Comparison of ENCODE assay signal across 27 mouse cellular contexts in the genomic region with DNA sequence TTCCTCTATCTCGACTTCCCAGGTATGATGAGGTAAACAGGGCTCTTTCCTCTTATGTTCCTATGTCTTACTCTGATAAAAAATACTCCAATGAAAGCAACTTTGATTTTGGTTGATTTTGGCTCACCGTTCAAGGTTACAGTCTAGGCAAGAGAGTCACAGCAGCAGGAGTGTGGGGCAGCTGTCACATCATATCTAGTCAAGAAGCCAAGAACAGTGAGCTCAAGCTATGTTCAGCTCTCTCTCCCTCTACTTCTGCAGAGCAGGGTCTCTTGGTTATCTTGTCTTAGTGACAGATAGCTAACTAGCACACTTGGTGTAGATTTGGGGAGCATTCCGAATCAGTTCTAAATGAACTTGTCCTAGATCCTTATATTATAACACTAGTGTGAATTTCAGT. TPM values are rescaled to one million over a fixed set of nuclear protein-coding genes. Genes with fewer than 3 reads are reported as not detected.
A peak's percentile ranks its signal among the peaks of the same experiment; 100 is the strongest.
DNase-seq lines count a peak whose midpoint lies in the region; ATAC-seq and TF ChIP-seq lines count a peak whose summit lies in the region.
"Had no signal": no experiment of that assay in that cellular context is flagged by ENCODE, and none has a peak within 500 bp of the region (broad histone marks: within the 10 kb centered on the region; RNA-seq: fewer than 3 reads in every experiment).

No protein-coding gene starts in this region.

- no peaks in the 10 kb centered on the region for H3K4me1 ChIP-seq in hindbrain, postnatal 0 days (ENCODE audit: insufficient read depth, low read length)
- no peaks in the 10 kb centered on the region for H3K4me1 ChIP-seq in hindbrain, embryonic 16.5 days (ENCODE audit: control insufficient read depth, insufficient read depth, low read depth, low read length)
- no peaks in the 10 kb centered on the region for H3K4me1 ChIP-seq in midbrain, postnatal 0 days (ENCODE audit: insufficient read depth, low read length)
- peaks cover 2% of the 10 kb centered on the region; the same call in 1 of the 2 replicates for H3K4me1 ChIP-seq in midbrain, embryonic 11.5 days (ENCODE audit: control insufficient read depth, insufficient read depth, low read length)
- H3K4me1 ChIP-seq: embryonic facial prominence, embryonic 13.5 days; embryonic facial prominence, embryonic 15.5 days had no signal

- DNase-seq in cerebellum, postnatal 10 days: peak; percentile 55 to 74
- no peak for DNase-seq in cerebellum, adult 9-10 months
- peak; percentile 53 for DNase-seq in hindbrain, postnatal 0 days (ENCODE audit: low spot score)
- peak; percentile 55 for DNase-seq in midbrain, postnatal 0 days (ENCODE audit: low spot score)
- DNase-seq in midbrain, embryonic 11.5 days (ENCODE audit: low spot score, missing footprints): no peak
- DNase-seq in embryo, embryonic 10.5 days (ENCODE audit: low spot score): no peak
- DNase-seq: adrenal gland, adult 8-10 months; adrenal gland, postnatal 14 days; adrenal gland, postnatal 36 days; B cell, adult 2 months; cerebellum, adult 18-20 months; cerebellum, adult 8-10 months; cerebellum, postnatal 25 days; embryo, embryonic 11 days had no signal

- no peaks in the 10 kb centered on the region for H3K36me3 ChIP-seq in hindbrain, postnatal 0 days (ENCODE audit: insufficient read depth, low read length)
- no peaks in the 10 kb centered on the region for H3K36me3 ChIP-seq in hindbrain, embryonic 16.5 days (ENCODE audit: control insufficient read depth, insufficient read depth, low read length)
- H3K36me3 ChIP-seq in midbrain, postnatal 0 days (ENCODE audit: insufficient read depth, low read length): no peaks in the 10 kb centered on the region
- H3K36me3 ChIP-seq in midbrain, embryonic 11.5 days (ENCODE audit: control insufficient read depth, insufficient read depth, low read length): no peaks in the 10 kb centered on the region
- H3K36me3 ChIP-seq: embryonic facial prominence, embryonic 13.5 days; embryonic facial prominence, embryonic 15.5 days; forebrain, embryonic 10.5 days; forebrain, embryonic 12.5 days; G1E had no signal

- H3K9ac ChIP-seq in hindbrain, postnatal 0 days (replicated peaks; ENCODE audit: low read length): no peak overlapping the region
- no peak overlapping the region for H3K9ac ChIP-seq in hindbrain, embryonic 16.5 days (ENCODE audit: low read depth, low read length)
- no peak overlapping the region for H3K9ac ChIP-seq in midbrain, postnatal 0 days (replicated peaks; ENCODE audit: low read length, poor library complexity, severe bottlenecking)
- no peak overlapping the region for H3K9ac ChIP-seq in midbrain, embryonic 11.5 days (ENCODE audit: low read length)
- H3K9ac ChIP-seq: embryonic facial prominence, embryonic 13.5 days; embryonic facial prominence, embryonic 15.5 days; forebrain, embryonic 12.5 days had no signal

- no peak for TF ChIP-seq CTCF in hindbrain, postnatal 0 days (IDR thresholded peaks at IDR 0.05; ENCODE audit: low read depth)
- TF ChIP-seq CTCF in midbrain, postnatal 0 days (IDR thresholded peaks at IDR 0.05): no peak

- H3K9me3 ChIP-seq in hindbrain, postnatal 0 days (ENCODE audit: low read length): no peaks in the 10 kb centered on the region
- H3K9me3 ChIP-seq in hindbrain, embryonic 16.5 days (ENCODE audit: control insufficient read depth, low read length): no peaks in the 10 kb centered on the region
- no peaks in the 10 kb centered on the region for H3K9me3 ChIP-seq in midbrain, postnatal 0 days (ENCODE audit: low read length)
- no peaks in the 10 kb centered on the region for H3K9me3 ChIP-seq in midbrain, embryonic 11.5 days (ENCODE audit: control insufficient read depth, low read length)
- H3K9me3 ChIP-seq: embryonic facial prominence, embryonic 13.5 days; embryonic facial prominence, embryonic 15.5 days; forebrain, embryonic 12.5 days had no signal

- 76% methylated on average over 3 of the region's 3 CpGs for WGBS in hindbrain, postnatal 0 days
- 85% methylated on average over 3 of the region's 3 CpGs for WGBS in hindbrain, embryonic 16.5 days
- WGBS in midbrain, postnatal 0 days: 92% methylated on average over 3 of the region's 3 CpGs
- 88% methylated on average over 3 of the region's 3 CpGs for WGBS in midbrain, embryonic 11.5 days

- H3K4me3 ChIP-seq in hindbrain, postnatal 0 days (ENCODE audit: low read length): no peak overlapping the region
- no peak overlapping the region for H3K4me3 ChIP-seq in hindbrain, embryonic 16.5 days (ENCODE audit: low read length)
- H3K4me3 ChIP-seq in midbrain, postnatal 0 days (ENCODE audit: low read depth, low read length): no peak overlapping the region
- H3K4me3 ChIP-seq in midbrain, embryonic 11.5 days (ENCODE audit: low read depth, low read length): no peak overlapping the region
- H3K4me3 ChIP-seq: embryonic facial prominence, embryonic 13.5 days; embryonic facial prominence, embryonic 15.5 days; erythroblast, embryonic 14.5 days; forebrain, embryonic 10.5 days; forebrain, embryonic 12.5 days had no signal

- no peak for ATAC-seq in hindbrain, postnatal 0 days
- no peak for ATAC-seq in hindbrain, embryonic 16.5 days
- no peak for ATAC-seq in midbrain, postnatal 0 days (ENCODE audit: low FRiP score)
- ATAC-seq in midbrain, embryonic 11.5 days (ENCODE audit: low FRiP score): no peak
- ATAC-seq: activated CD4-positive, CD25-positive, alpha-beta regulatory T cell, adult 4 months; CD4-positive, CD25-positive, alpha-beta regulatory T cell, adult 4 months; forebrain, embryonic 14.5 days; forebrain, embryonic 16.5 days; Patski had no signal

- no peak overlapping the region for H3K27ac ChIP-seq in hindbrain, postnatal 0 days
- H3K27ac ChIP-seq in hindbrain, embryonic 16.5 days (ENCODE audit: low read depth, low read length): no peak overlapping the region
- no peak overlapping the region for H3K27ac ChIP-seq in midbrain, postnatal 0 days (ENCODE audit: low read depth, low read length)
- H3K27ac ChIP-seq in midbrain, embryonic 11.5 days (ENCODE audit: low read depth, low read length): no peak overlapping the region
- H3K27ac ChIP-seq: embryonic facial prominence, embryonic 13.5 days; embryonic facial prominence, embryonic 15.5 days; forebrain, embryonic 10.5 days; forebrain, embryonic 12.5 days had no signal

- no peak overlapping the region for H3K4me2 ChIP-seq in hindbrain, postnatal 0 days (ENCODE audit: low read depth, low read length)
- H3K4me2 ChIP-seq in hindbrain, embryonic 16.5 days (ENCODE audit: low read length): no peak overlapping the region
- H3K4me2 ChIP-seq in midbrain, postnatal 0 days (ENCODE audit: low read depth, low read length, poor library complexity, severe bottlenecking): no peak overlapping the region
- no peak overlapping the region for H3K4me2 ChIP-seq in midbrain, embryonic 11.5 days
- H3K4me2 ChIP-seq: embryonic facial prominence, embryonic 13.5 days; embryonic facial prominence, embryonic 15.5 days; forebrain, embryonic 12.5 days had no signal

- H3K27me3 ChIP-seq in hindbrain, postnatal 0 days (ENCODE audit: insufficient read depth, low read length): no peaks in the 10 kb centered on the region
- H3K27me3 ChIP-seq in hindbrain, embryonic 16.5 days (replicated peaks; ENCODE audit: control insufficient read depth, insufficient read depth, low read length): no peaks in the 10 kb centered on the region
- no peaks in the 10 kb centered on the region for H3K27me3 ChIP-seq in midbrain, postnatal 0 days (ENCODE audit: insufficient read depth, low read length)
- H3K27me3 ChIP-seq in midbrain, embryonic 11.5 days (ENCODE audit: control insufficient read depth, insufficient read depth, low read length): no peaks in the 10 kb centered on the region
- H3K27me3 ChIP-seq: CH12.LX; embryonic facial prominence, embryonic 13.5 days; embryonic facial prominence, embryonic 15.5 days; forebrain, embryonic 12.5 days had no signal

RNA-seq across cellular contexts. Expression of a gene that starts 30.5 kb away (rescaled TPM):
- 2.2 and 3.3 TPM in 2 replicates for total RNA-seq in hindbrain, postnatal 0 days (2014; rRNA removed)
- 7.4 and 7.7 TPM in 2 replicates for polyA plus RNA-seq in hindbrain, postnatal 0 days (2015; fragmentation: Nextera tagmentation; extraction: Ambion mirVana)
- 6.1 and 7.0 TPM in 2 replicates for polyA plus RNA-seq in hindbrain, embryonic 16.5 days (2015; fragmentation: Nextera tagmentation; extraction: Ambion mirVana)
- total RNA-seq in midbrain, postnatal 0 days (2014; rRNA removed): 0.71 and 1.4 TPM in 2 replicates
- 3.5 and 3.9 TPM in 2 replicates for polyA plus RNA-seq in midbrain, postnatal 0 days (2015; fragmentation: Nextera tagmentation; extraction: Ambion mirVana)
- 9.8 and 10.7 TPM in 2 replicates for polyA plus RNA-seq in midbrain, embryonic 11.5 days (2014; fragmentation: Nextera tagmentation; extraction: Ambion mirVana)
- polyA plus RNA-seq: G1E had no signal

RNA-seq across cellular contexts. Expression of a gene that starts 41.5 kb away (rescaled TPM):
- 160 and 175 TPM in 2 replicates for total RNA-seq in hindbrain, postnatal 0 days (2014; rRNA removed)
- polyA plus RNA-seq in hindbrain, postnatal 0 days (2015; fragmentation: Nextera tagmentation; extraction: Ambion mirVana): 62.2 and 74.0 TPM in 2 replicates
- polyA plus RNA-seq in hindbrain, embryonic 16.5 days (2015; fragmentation: Nextera tagmentation; extraction: Ambion mirVana): 76.2 and 79.7 TPM in 2 replicates
- 188 and 196 TPM in 2 replicates for total RNA-seq in midbrain, postnatal 0 days (2014; rRNA removed)
- 60.9 and 61.7 TPM in 2 replicates for polyA plus RNA-seq in midbrain, postnatal 0 days (2015; fragmentation: Nextera tagmentation; extraction: Ambion mirVana)
- polyA plus RNA-seq in midbrain, embryonic 11.5 days (2014; fragmentation: Nextera tagmentation; extraction: Ambion mirVana): 15.0 and 16.1 TPM in 2 replicates
- total RNA-seq: CH12.LX had no signal
- polyA plus RNA-seq: CD4-positive, CD25-positive, alpha-beta regulatory T cell, adult 4 months; erythroblast, embryonic 14.5 days; G1E had no signal

Comparison
In these comparisons a context has a peak if more than half of its experiments do, and no peak if none do; other contexts are left out.
1. DNase-seq: peak in cerebellum, postnatal 10 days (2 of 2), hindbrain, postnatal 0 days (single experiment) and midbrain, postnatal 0 days (single experiment); none in cerebellum, adult 9-10 months (single experiment), midbrain, embryonic 11.5 days (single experiment) and embryo, embryonic 10.5 days (single experiment).